Mouse (Mus musculus) embryonic facial prominence, embryonic 12.5 days (tissue): ENCODE data around the gene Pfkfb4. TPM values are rescaled to one million over a fixed set of nuclear protein-coding genes. Genes with fewer than 3 reads are reported as not detected.
A peak's percentile ranks its signal among the peaks of the same experiment; 100 is the strongest.

ENCODE experiments used
- ATAC-seq: fragments of 200-750 bp; cut with Nextera tagmentation; 2 replicates; pipeline ENCODE4 v1.8.0; 2017; ENCODE audit not compliant: insufficient number of reproducible peaks, insufficient read depth, low FRiP score, low TSS enrichment
- H3K27ac ChIP-seq: fragments of 300-500 bp; sonication (generic); 2 replicates; pipeline ENCODE4 v1.5.1; 2016; ENCODE audit warnings: mild to moderate bottlenecking
- H3K27me3 ChIP-seq: fragments of 300-500 bp; sonication (generic); 2 replicates; pipeline ENCODE4 v1.6.1; 2016; ENCODE audit warnings: mild to moderate bottlenecking, moderate library complexity
- H3K36me3 ChIP-seq: fragments of 300-500 bp; sonication (generic); 2 replicates; pipeline ENCODE4 v1.6.1; 2016; ENCODE audit warnings: mild to moderate bottlenecking
- H3K4me1 ChIP-seq: fragments of 300-500 bp; sonication (generic); 2 replicates; pipeline ENCODE4 v1.6.1; 2016
- H3K4me2 ChIP-seq: fragments of 300-500 bp; sonication (generic); replicated peaks from 2 replicates; pipeline ENCODE4 v1.6.1; 2016; ENCODE audit warnings: mild to moderate bottlenecking, moderate library complexity
- H3K4me3 ChIP-seq: fragments of 300-500 bp; sonication (generic); 2 replicates; pipeline ENCODE4 v1.5.1; 2016; ENCODE audit warnings: mild to moderate bottlenecking
- H3K9ac ChIP-seq: fragments of 300-500 bp; sonication (generic); 2 replicates; pipeline ENCODE4 v1.6.1; 2016; ENCODE audit warnings: mild to moderate bottlenecking, moderate library complexity
- H3K9me3 ChIP-seq: fragments of 300-500 bp; sonication (generic); 2 replicates; pipeline ENCODE4 v1.6.1; 2016; ENCODE audit warnings: mild to moderate bottlenecking, moderate library complexity
- WGBS: fragments of 180-500 bp; shearing (Covaris S2); methylation state at CpG from one replicate; pipeline ENCODE4 v1.1.7; 2016; 5-methylcytosine and 5-hydroxymethylcytosine counted together
- polyA plus RNA-seq: library from polyadenylated mRNA; unstranded; fragments of >200 nt; fragmentation: Nextera tagmentation; extraction: Ambion mirVana; gene quantifications from 2 replicates; pipeline ENCODE4 v1.2.1, GENCODE M21; 2016

Pfkfb4 gene
- polyA plus RNA-seq, 1 experiment from 2014 or later: 16.5 TPM

DNA sequence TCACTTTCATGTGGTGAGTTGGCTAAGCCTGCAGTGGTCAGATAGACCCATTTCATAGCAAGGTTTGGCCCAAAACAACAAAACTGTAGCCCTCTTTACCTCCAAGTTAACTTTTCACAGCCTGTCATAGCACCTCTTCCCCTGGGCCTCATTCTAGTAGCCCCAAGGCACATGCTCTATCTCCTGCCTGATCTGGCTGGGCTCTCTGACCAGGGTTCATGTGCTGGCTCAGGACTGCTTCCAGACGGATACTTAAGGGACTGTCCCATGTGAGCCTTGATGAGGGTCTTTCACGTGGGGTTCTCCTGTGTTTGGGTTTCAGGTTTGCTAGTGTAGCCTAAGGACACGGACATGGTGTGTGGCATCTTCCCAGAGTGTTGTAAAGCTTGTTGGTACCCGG lies 48.1 kb downstream of the Pfkfb4 start:
- H3K27me3 ChIP-seq: no peaks in the 10 kb centered on the region
- H3K4me2 ChIP-seq: peak overlapping the region; percentile 61
- no peaks in the 10 kb centered on the region for H3K9me3 ChIP-seq
- no peak overlapping the region for H3K27ac ChIP-seq
- no peak overlapping the region for H3K9ac ChIP-seq
- H3K4me3 ChIP-seq: no peak overlapping the region
- no peaks in the 10 kb centered on the region for H3K36me3 ChIP-seq
- no peak for ATAC-seq
- 70% methylated on average over 4 of the region's 4 CpGs for WGBS
- peaks cover 24% of the 10 kb centered on the region for H3K4me1 ChIP-seq

GRCm38 (mm10) chr9:109040216-109040615 lies 48.6 kb downstream of the Pfkfb4 start:
- peaks cover 24% of the 10 kb centered on the region for H3K4me1 ChIP-seq
- H3K4me3 ChIP-seq: no peak overlapping the region
- no peaks in the 10 kb centered on the region for H3K9me3 ChIP-seq
- no peaks in the 10 kb centered on the region for H3K36me3 ChIP-seq
- no peaks in the 10 kb centered on the region for H3K27me3 ChIP-seq
- H3K4me2 ChIP-seq: no peak overlapping the region
- H3K27ac ChIP-seq: no peak overlapping the region
- 79% methylated on average over 8 of the region's 8 CpGs for WGBS
- no peak for ATAC-seq
- no peak overlapping the region for H3K9ac ChIP-seq

DNA sequence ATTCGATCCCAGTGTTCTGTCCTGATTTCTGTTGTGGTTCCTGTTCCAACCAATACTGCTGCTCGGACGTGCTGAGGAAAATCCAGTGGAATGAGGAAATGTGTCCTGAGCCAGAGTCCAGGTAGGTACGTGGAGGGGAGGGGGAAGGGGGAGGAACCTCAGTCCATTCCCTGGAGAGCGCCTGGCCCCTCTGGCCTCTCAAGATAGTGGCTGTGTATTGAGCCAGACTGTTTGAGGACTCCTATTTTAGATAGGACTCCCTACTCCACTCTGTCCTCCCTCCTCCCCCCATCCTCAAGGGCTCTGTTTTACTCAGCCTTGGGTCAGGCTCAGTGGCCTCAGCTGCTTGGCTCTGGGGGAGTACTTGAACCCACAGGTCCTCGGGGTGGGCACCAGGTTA lies 49.3 kb downstream of the Pfkfb4 start:
- peak overlapping the region; percentile 1; the same call in 1 of the 2 replicates for H3K4me2 ChIP-seq
- peaks cover 24% of the 10 kb centered on the region for H3K4me1 ChIP-seq
- no peak overlapping the region for H3K9ac ChIP-seq
- no peak overlapping the region for H3K27ac ChIP-seq
- H3K27me3 ChIP-seq: no peaks in the 10 kb centered on the region
- no peak for ATAC-seq
- no peak overlapping the region for H3K4me3 ChIP-seq
- WGBS: 53% methylated on average over 6 of the region's 6 CpGs
- no peaks in the 10 kb centered on the region for H3K9me3 ChIP-seq
- no peaks in the 10 kb centered on the region for H3K36me3 ChIP-seq

DNA sequence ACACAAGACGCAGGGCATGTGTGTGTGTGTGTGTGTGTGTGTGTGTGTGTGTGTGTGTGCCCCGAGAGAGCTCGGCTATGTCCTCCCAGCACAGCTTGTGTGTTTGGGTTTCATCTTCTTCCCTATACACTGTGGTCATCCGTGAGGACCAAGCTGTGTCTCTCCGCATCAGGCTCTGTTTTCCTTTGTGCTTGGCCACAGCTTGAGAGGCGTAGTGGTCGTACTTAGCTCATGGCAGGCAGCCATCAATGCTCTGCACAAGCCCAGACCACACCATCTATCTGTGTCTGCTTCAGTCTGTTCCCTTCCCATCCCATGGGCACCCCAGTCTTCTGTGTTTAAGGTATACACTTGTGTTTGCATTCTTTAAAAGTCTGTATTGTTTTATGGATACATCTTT lies 49.8 kb downstream of the Pfkfb4 start:
- H3K4me2 ChIP-seq: peak overlapping the region; percentile 1; the same call in 1 of the 2 replicates
- H3K9ac ChIP-seq: no peak overlapping the region
- ATAC-seq: no peak
- no peaks in the 10 kb centered on the region for H3K27me3 ChIP-seq
- H3K27ac ChIP-seq: no peak overlapping the region
- H3K9me3 ChIP-seq: no peaks in the 10 kb centered on the region
- 77% methylated on average over 7 of the region's 7 CpGs for WGBS
- no peak overlapping the region for H3K4me3 ChIP-seq
- peaks cover 24% of the 10 kb centered on the region for H3K4me1 ChIP-seq
- no peaks in the 10 kb centered on the region for H3K36me3 ChIP-seq

- H3K27ac ChIP-seq: no peak overlapping the region
- no peak overlapping the region for H3K9ac ChIP-seq
- H3K36me3 ChIP-seq: peaks cover 7% of the 10 kb centered on the region; the same call in 1 of the 2 replicates
- WGBS: 26% methylated on average over 5 of the region's 5 CpGs
- H3K27me3 ChIP-seq: no peaks in the 10 kb centered on the region
- H3K4me1 ChIP-seq: no peaks in the 10 kb centered on the region
- no peaks in the 10 kb centered on the region for H3K9me3 ChIP-seq
- ATAC-seq: no peak
- H3K4me2 ChIP-seq: no peak overlapping the region
- H3K4me3 ChIP-seq: no peak overlapping the region
Measured at GRCm38 (mm10) chr9:109046306-109046705, 54.7 kb downstream of the Pfkfb4 start.

GRCm38 (mm10) chr9:109049316-109049715 lies 57.7 kb downstream of the Pfkfb4 start:
- Histone ChIP-seq H3K27me3 (no peaks in the 10 kb centered on the region), H3K9me3 (no peaks in the 10 kb centered on the region), H3K9ac (no peak overlapping the region), H3K4me3 (no peak overlapping the region), H3K4me1 (peaks cover 1% of the 10 kb centered on the region; the same call in 1 of the 2 replicates), H3K36me3 (peaks cover 23% of the 10 kb centered on the region), H3K4me2 (no peak overlapping the region), H3K27ac (no peak overlapping the region)
- 76% methylated on average over 7 of the region's 7 CpGs for WGBS
- no peak for ATAC-seq

- Histone ChIP-seq H3K27me3 (no peaks in the 10 kb centered on the region), H3K9me3 (no peaks in the 10 kb centered on the region), H3K4me2 (no peak overlapping the region), H3K36me3 (peaks cover 23% of the 10 kb centered on the region), H3K9ac (no peak overlapping the region), H3K27ac (no peak overlapping the region), H3K4me1 (peaks cover 8% of the 10 kb centered on the region), H3K4me3 (no peak overlapping the region)
- 77% methylated on average over 9 of the region's 9 CpGs for WGBS
- ATAC-seq: no peak
Measured at GRCm38 (mm10) chr9:109049996-109050673, 58.6 kb downstream of the Pfkfb4 start.

DNA sequence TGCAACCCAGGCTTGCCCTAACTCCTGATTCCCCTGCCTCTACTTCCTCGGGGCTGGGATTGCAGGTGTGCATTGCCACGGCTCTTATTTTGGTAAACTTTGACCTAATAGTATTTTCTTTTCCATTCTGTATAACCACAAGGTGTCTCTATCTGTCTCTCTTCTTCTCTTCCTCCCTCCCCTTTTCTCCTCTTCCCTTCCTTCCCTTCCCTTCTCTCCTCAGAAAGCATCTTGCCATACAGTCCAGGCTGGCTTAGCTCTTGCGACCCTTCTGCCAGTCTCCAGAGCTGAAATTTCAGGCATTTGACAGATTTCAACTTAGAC lies 59.1 kb downstream of the Pfkfb4 start:
- H3K27ac ChIP-seq: no peak overlapping the region
- no peak overlapping the region for H3K9ac ChIP-seq
- no peak for ATAC-seq
- H3K36me3 ChIP-seq: peaks cover 23% of the 10 kb centered on the region
- WGBS: 65% methylated on average over 3 of the region's 3 CpGs
- peaks cover 12% of the 10 kb centered on the region for H3K4me1 ChIP-seq
- H3K4me2 ChIP-seq: no peak overlapping the region
- H3K9me3 ChIP-seq: no peaks in the 10 kb centered on the region
- no peaks in the 10 kb centered on the region for H3K27me3 ChIP-seq
- H3K4me3 ChIP-seq: no peak overlapping the region

DNA sequence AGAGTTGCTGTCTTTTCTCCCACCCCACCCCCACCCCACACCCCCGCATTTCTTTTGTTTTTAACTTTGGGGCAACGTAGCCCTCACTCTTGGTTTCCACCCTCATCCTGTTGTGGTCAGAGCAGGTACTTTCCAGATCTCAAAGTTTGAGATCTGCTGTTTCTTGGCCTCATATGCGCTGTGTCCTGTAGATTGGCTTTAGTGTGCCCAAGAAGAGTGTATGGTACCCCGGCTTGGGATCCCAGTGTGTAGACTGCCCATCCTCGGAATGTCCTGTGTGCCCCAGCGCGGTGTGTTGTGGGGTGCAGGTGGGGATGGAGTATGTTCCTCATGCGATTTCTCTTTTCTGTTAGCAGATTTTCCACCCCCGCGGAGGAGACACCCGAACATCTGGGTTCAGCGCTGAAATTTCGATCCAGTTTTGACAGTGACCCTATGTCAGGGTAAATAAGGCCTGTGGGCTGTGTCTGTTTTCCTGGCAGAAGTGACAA lies 59.5 kb downstream of the Pfkfb4 start:
- Histone ChIP-seq H3K4me2 (no peak overlapping the region), H3K9me3 (no peaks in the 10 kb centered on the region), H3K27me3 (no peaks in the 10 kb centered on the region), H3K36me3 (peaks cover 25% of the 10 kb centered on the region), H3K4me3 (no peak overlapping the region), H3K27ac (no peak overlapping the region), H3K4me1 (peaks cover 12% of the 10 kb centered on the region), H3K9ac (no peak overlapping the region)
- ATAC-seq: no peak
- 87% methylated on average over 13 of the region's 13 CpGs for WGBS

DNA sequence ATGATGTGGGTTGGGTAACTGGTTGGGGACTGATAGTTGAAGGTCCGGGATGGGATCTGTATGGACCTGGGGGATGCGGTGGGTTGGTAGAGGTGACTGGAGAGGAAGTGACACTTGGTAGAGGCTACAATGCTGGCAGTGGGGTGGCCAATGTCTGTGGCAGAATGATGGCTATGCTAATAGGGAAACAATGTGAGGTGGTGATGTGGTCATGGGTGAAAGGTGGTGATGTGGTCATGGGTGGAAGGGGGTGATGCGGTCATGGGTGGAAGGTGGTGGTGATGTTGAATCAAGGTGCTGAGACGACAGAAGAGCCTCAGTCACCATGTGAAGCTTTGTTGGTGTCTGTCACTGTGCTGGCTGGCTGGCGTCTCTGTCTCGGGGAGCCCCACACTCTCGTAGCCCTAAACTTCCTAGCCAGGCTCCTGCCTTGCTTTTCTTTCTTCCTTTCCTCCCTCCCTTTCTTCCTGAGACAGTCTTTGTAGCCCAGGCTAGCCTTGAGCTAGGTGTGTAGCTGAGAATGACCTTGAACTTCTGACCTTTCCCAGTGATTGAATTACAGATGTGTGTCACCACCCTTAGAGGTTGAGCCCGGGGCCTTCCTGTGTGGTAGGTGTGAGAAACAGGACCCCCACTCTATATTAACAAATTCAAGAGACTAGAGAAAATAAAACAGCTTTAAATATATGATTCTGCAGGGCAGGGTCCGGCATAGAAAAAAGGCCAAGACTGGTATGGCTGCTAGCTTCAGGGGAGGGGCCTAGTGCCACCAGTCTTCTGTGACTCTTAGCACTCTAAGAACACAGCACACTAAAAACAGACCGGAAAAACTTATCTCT lies 60.3 kb downstream of the Pfkfb4 start:
- H3K4me3 ChIP-seq: no peak overlapping the region
- ATAC-seq: no peak
- no peaks in the 10 kb centered on the region for H3K27me3 ChIP-seq
- H3K27ac ChIP-seq: no peak overlapping the region
- no peak overlapping the region for H3K4me2 ChIP-seq
- H3K4me1 ChIP-seq: peaks cover 12% of the 10 kb centered on the region
- no peak overlapping the region for H3K9ac ChIP-seq
- peaks cover 33% of the 10 kb centered on the region for H3K36me3 ChIP-seq
- 89% methylated on average over 10 of the region's 10 CpGs for WGBS
- no peaks in the 10 kb centered on the region for H3K9me3 ChIP-seq

GRCm38 (mm10) chr9:109052490-109053260 lies 61.1 kb downstream of the Pfkfb4 start:
- WGBS: 81% methylated on average over 9 of the region's 9 CpGs
- no peaks in the 10 kb centered on the region for H3K27me3 ChIP-seq
- H3K9me3 ChIP-seq: no peaks in the 10 kb centered on the region
- H3K4me2 ChIP-seq: no peak overlapping the region
- no peak for ATAC-seq
- H3K36me3 ChIP-seq: peaks cover 40% of the 10 kb centered on the region
- H3K4me1 ChIP-seq: peaks cover 12% of the 10 kb centered on the region
- H3K4me3 ChIP-seq: no peak overlapping the region
- no peak overlapping the region for H3K27ac ChIP-seq
- H3K9ac ChIP-seq: no peak overlapping the region
